Mouse (Mus musculus) heart, postnatal 14 days (tissue): ENCODE results near the gene Serpina1b. TPM values are rescaled to one million over a fixed set of nuclear protein-coding genes. Genes with fewer than 3 reads are reported as not detected.
"Not testable (repeated sequence)": the region's sequence is repeated elsewhere in the genome, so short reads cannot be mapped to it uniquely, and the experiment has no call there.

Experiments
- DNase-seq, 2 experiments: peaks; one replicate each; pipeline ENCODE4 v3.0.0; 2021 to 2022
- intact Hi-C: fragments of 180-260 bp; cut with DNase I; formaldehyde crosslinking; loops from one replicate; pipeline ENCODE4 v1.15.1; 2025
- total RNA-seq, 2 experiments: library from RNA; stranded (reverse); gene quantifications; 2 replicates each; pipeline ENCODE4 v1.2.3; 2021

The Serpina1b gene
- total RNA-seq, 2 experiments from 2014 or later: 0.17 TPM; not detected in 1

DNA sequence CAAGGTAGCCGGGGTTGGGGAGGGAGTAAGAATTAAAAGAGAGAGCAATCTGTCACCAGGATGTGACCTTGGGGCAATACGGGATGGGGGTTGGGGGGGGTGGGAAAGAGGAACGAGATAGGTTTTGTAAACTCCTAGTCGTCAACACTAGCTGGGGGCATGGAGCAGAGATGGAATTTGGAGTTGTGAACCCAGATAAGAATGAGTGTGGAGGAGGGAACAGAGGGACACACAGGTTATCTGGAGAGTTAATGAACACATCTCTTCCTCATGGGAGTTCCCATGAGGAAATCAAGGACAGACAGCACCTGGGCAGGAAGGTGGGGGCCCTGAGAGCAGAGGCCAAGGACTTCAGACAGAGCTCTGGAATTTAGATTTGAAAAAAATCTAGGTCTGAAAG is 124.1 kb downstream of the Serpina1b start:
- no peak for DNase-seq

GRCm38 (mm10) chr12:103705547-103705946 is 124.6 kb downstream of the Serpina1b start:
- DNase-seq: no peak
- intact Hi-C loops: loop anchor here (5.0 kb wide), 1 partner anchor 158 kb away; no protein-coding TSS in a partner anchor

More for the DNA sequence above, 124.1 kb downstream of the Serpina1b start:
- intact Hi-C loops: loop anchor here (5.0 kb wide), 1 partner anchor 159 kb away; no protein-coding TSS in a partner anchor

- intact Hi-C loops: no loop called here
Observed at GRCm38 (mm10) chr12:103700144-103700750, 129.9 kb downstream of the Serpina1b start.

DNA sequence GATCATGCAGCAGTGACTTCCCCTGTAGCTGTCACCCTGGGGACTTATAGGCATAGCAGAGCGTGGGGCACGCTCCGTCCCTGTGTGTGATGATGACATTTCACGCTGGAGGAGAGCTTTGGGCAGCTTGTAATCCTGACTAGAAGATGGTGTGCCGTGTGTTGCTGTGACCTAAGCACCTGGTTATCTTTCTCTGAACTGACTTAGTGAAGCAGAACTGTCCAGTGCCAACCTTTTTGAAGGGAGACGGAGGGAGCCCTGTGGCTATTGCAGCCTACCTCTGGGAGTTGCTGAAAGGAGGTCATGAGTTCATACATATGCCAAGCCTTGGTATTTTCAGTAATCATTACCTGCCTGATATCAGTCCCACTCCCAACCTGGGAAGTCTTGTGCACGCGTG is 134.7 kb downstream of the Serpina1b start, which contains the start of gene Serpina1f:
Gene Serpina1f, minus strand, starts transcription at position 101 of the 400 bp plus-strand sequence.
- no peak for DNase-seq
- intact Hi-C loops: no loop called here

More at GRCm38 (mm10) chr12:103700144-103700750, 129.9 kb downstream of the Serpina1b start:
- DNase-seq: no peak

- no peak for DNase-seq
- intact Hi-C loops: no loop called here
Observed at GRCm38 (mm10) chr12:103688221-103688814, 141.9 kb downstream of the Serpina1b start.

DNA sequence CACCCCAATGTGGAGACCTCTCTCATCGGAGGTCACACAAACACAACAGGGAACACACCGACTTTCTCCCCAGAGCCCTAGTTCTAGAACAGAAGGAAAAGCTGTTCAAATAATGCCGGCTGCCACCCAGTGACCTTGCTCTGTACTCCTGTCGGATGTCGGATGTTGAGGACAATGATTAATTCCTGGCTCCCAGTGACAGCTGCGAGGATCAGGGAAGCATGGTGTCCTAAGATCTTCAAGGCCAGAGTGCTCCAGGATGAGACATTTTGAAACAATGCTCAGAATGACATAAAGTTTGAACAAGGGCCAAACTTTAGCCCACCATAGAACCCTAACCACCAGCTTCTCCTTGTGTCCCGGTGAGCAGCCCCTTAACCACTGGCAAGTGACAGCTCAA is 143.2 kb downstream of the Serpina1b start:
- intact Hi-C loops: no loop called here
- no peak for DNase-seq

- intact Hi-C loops: no loop called here
- DNase-seq: no peak
Observed at GRCm38 (mm10) chr12:103686050-103686449, 144.1 kb downstream of the Serpina1b start.

DNA sequence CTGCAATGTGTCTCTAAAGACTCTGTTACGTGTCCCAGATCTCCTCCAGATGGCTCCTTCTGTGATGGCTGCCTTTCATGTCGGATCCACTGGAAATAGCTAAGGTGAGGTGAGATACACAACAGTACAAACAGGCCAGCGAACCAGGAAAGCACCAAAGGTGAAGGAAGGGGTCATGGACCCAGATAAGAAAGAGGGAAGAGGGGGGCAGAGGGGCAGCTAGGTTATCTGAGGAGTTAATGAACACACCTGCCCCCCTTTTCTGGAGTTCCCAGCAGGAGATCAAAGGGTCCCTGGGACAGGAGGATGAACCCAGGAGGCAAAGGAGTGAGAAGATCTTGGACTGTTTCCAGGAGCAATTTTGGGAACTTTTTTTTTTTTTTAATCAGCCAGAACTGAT is 144.8 kb downstream of the Serpina1b start:
- DNase-seq: no peak
- intact Hi-C loops: no loop called here

GRCm38 (mm10) chr12:103683775-103684174 is 146.4 kb downstream of the Serpina1b start:
- DNase-seq: no peak
- intact Hi-C loops: no loop called here

GRCm38 (mm10) chr12:103681739-103682138 is 148.4 kb downstream of the Serpina1b start:
- intact Hi-C loops: no loop called here
- DNase-seq: no peak

DNA sequence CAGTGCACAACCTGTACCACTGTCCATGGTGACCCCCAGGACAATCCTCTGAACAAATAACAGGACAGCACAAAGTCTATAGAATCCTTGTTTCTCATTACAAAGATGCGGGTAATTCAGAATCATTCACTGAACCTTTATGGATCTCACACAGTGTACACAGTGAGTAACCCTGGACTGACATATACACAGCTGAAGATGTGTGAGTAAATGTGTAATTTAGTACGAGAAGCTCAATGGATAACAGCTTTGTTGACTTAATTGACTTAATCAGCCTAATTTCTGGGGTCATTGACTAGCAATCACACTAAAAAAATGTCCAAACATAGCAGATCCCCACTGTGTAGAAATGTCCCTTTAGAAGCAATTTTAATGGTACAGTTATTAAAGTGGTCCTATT is 149.0 kb downstream of the Serpina1b start:
- intact Hi-C loops: no loop called here
- DNase-seq: no peak

DNA sequence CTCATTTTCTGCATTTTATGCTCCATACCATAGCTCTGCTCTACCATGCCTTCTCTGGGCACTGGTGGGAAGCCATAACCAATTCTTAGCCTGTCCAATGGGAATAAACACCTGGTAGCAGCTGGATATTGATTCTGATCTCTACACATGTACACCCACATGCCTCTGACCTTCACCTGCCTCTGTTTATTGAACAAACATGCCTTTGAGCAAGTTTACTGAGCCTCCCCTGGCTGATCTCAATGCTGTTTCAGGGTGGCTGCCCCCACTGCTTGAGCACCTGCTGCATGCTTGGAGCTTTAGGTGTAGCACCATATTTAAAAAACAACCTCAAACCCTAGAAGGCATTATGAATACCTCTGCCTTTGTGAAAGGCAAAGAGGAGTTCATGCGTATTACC is 150.3 kb downstream of the Serpina1b start:
- intact Hi-C loops: not testable (repeated sequence)

More for the DNA sequence above, 150.3 kb downstream of the Serpina1b start:
- DNase-seq: not testable (repeated sequence)

Other genes with a start within 250 kb of the Serpina1b start
- gene Serpina10, start 198.9 kb downstream of the Serpina1b start, total RNA-seq: not detected
- not detected for gene Serpina6, start 173.2 kb downstream of the Serpina1b start, total RNA-seq
- gene Serpina16, start 154.2 kb downstream of the Serpina1b start, total RNA-seq: not detected
- gene Serpina1f, start 134.8 kb downstream of the Serpina1b start, total RNA-seq: not detected
- gene Serpina1d, start 56.8 kb downstream of the Serpina1b start, total RNA-seq: not detected
- not detected for gene Serpina1a, start 33.2 kb upstream of the Serpina1b start, total RNA-seq
- not detected for gene Serpina1c, start 74.5 kb upstream of the Serpina1b start, total RNA-seq
- gene Serpina1e, start 128.6 kb upstream of the Serpina1b start, total RNA-seq: not detected
- gene Serpina11, start 159.6 kb upstream of the Serpina1b start, total RNA-seq: not detected
- under 1 TPM in 1 of 2 experiments, not detected in 1; 0.07 TPM for gene Serpina9, start 183.4 kb upstream of the Serpina1b start, total RNA-seq
- not detected for gene Serpina12, start 214.1 kb upstream of the Serpina1b start, total RNA-seq